Comparison of ENCODE assay signal across 23 mouse cellular contexts in the genomic region with DNA sequence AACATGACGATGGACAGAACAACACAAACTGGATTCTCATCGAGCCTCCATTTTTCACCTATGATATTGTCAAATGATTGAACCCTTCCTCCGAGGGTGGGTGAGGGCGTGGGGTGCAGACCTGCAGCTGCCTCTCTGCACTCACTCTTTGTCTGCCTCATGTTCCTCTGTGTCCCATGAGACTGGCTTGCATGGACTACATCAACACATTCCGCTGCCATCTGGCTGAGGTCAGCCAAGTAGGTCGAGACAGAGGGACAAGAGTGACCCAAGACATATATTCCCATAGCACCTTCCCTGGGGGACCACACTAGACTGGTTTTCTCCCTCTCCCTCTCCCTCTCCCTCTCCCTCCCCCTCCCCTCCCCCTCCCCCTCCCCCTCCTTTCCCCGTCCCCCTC. TPM values are rescaled to one million over a fixed set of nuclear protein-coding genes. Genes with fewer than 3 reads are reported as not detected.
"Had no signal": no experiment of that assay in that cellular context is flagged by ENCODE, and none has a peak within 500 bp of the region (broad histone marks: within the 10 kb centered on the region; RNA-seq: fewer than 3 reads in every experiment).

No protein-coding gene starts in this region.

- H3K27ac ChIP-seq: kidney, postnatal 0 days; layer of hippocampus, adult 2 months; limb, embryonic 12.5 days; liver, embryonic 13.5 days; midbrain, embryonic 10.5 days; midbrain, embryonic 13.5 days; neural tube, embryonic 13.5 days; stomach, embryonic 15.5 days had no signal

- H3K9ac ChIP-seq: limb, embryonic 12.5 days; liver, embryonic 13.5 days; midbrain, embryonic 13.5 days; neural tube, embryonic 13.5 days; stomach, embryonic 15.5 days had no signal

- DNase-seq: kidney, postnatal 25 days; layer of hippocampus, adult 9-11 months; liver, embryonic 13.5 days; lung, adult 2 months; lung, postnatal 14 days; lung, postnatal 4 days; retina, postnatal 1 day; right cerebral cortex, postnatal 25 days; spleen, adult 18-20 months; thymus, postnatal 25 days had no signal

- H3K4me1 ChIP-seq: limb, embryonic 12.5 days; liver, embryonic 13.5 days; midbrain, embryonic 10.5 days; midbrain, embryonic 13.5 days; neural tube, embryonic 13.5 days; stomach, embryonic 15.5 days had no signal

- H3K27me3 ChIP-seq: limb, embryonic 12.5 days; liver, embryonic 13.5 days; midbrain, embryonic 13.5 days; neural tube, embryonic 13.5 days; stomach, embryonic 15.5 days had no signal

- H3K9me3 ChIP-seq: neural tube, embryonic 13.5 days; stomach, embryonic 15.5 days had no signal

- H3K36me3 ChIP-seq: limb, embryonic 12.5 days; liver, embryonic 13.5 days; midbrain, embryonic 10.5 days; midbrain, embryonic 13.5 days; neural tube, embryonic 13.5 days; stomach, embryonic 15.5 days had no signal

- H3K4me3 ChIP-seq: layer of hippocampus, adult 2 months; limb, embryonic 12.5 days; liver, embryonic 13.5 days; midbrain, embryonic 10.5 days; midbrain, embryonic 13.5 days; myocyte; neural tube, embryonic 13.5 days; stomach, embryonic 15.5 days had no signal

- ATAC-seq: midbrain, embryonic 13.5 days; midbrain, embryonic 16.5 days had no signal

RNA-seq across cellular contexts. Expression of a gene that starts 48.8 kb away (rescaled TPM):
- total RNA-seq: monocyte, adult 5-6 weeks had no signal
- polyA plus RNA-seq: liver, adult 2 months had no signal

RNA-seq across cellular contexts. Expression of a gene that starts 58.0 kb away (rescaled TPM):
- total RNA-seq: monocyte, adult 5-6 weeks; neutrophil, adult 5-6 weeks had no signal
- polyA plus RNA-seq: myocyte; thymus, postnatal 0 days had no signal
